Mouse (Mus musculus) megakaryocyte, adult 5-6 weeks (primary cell): ENCODE results near the gene Retreg3. TPM values are rescaled to one million over a fixed set of nuclear protein-coding genes. Genes with fewer than 3 reads are reported as not detected.

Source experiments
- ATAC-seq: 2 replicates; pipeline ENCODE4 v1.8.0; 2016; ENCODE audit warnings: mild to moderate bottlenecking, inconsistent platforms; ENCODE audit not compliant: poor library complexity, severe bottlenecking
- total RNA-seq, 2 experiments: library from RNA; stranded (forward) in 1 of 2; stranded (reverse) in 1 of 2; fragments of 153-499, 151-499 nt in 1 of 2; fragments of 221-1000, 200-1000 nt in 1 of 2; gene quantifications; 2 replicates each; pipeline versions ENCODE4 v1.2.3 to v1.2.4; 2015 to 2017

The Retreg3 gene
- total RNA-seq, 2 experiments from 2014 or later: 15.9 to 53.1 TPM

DNA sequence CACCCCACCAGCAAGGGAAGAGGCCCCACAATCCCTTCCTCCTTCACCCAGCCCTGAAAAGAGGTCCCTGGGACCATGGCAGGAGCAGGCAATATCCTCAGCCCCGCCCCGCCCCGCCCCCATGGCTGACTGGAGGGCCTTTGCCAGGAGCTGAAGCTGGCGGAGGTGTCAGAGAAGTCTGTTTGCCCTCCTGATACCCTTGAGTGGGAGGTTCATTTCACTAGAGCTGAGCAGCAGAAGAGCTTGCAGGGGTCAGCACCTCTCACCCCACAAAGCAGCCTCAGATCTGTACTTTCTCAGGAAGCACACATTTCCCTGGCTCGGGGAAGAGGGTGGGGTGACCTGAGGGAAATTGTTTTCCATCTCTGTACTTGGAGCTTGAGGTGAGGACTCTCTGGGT is 61.0 kb downstream of the Retreg3 start:
- no peak for ATAC-seq

- ATAC-seq: peak; percentile 62
Measured at GRCm38 (mm10) chr11:101057860-101058259, 61.8 kb downstream of the Retreg3 start.

DNA sequence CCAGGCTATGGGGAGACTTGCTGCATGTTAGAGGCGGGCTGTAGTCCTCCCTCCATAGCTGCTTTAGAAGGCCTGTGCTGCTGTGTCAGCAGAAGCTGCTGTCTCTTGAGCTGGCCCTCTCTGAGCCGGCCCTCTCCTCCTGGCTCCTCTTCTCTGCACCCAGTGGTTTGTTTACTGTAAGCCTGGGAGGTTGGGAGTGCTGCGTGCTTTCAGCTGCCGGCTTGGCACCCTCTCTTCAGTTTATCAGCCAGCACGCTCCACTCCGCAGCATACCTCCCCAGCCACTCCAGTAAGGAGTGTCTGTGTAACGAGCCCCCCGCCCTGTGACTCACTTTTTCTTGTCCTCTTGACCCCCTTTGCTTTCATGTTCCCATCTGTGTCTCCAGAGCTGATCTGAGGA is 62.8 kb downstream of the Retreg3 start:
- no peak for ATAC-seq

DNA sequence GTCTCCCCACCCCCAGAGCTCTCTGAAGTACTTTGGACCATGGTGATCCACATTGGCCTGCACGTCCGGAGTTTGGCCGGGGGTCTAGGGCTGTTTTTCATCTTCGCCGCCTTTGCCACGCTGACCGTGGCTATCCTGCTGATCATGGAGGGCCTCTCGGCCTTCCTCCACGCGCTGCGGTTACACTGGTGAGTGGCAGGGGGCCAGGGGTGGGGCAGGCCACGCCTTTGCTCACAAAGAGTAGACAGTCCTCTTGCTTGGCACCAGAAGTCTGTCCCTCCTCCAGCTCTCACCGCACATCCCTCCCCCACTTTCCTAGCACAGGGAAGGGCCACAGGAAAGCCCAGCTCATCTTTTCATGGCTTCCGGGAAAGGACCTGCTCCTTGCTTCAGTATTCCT is 64.3 kb downstream of the Retreg3 start:
- no peak for ATAC-seq

DNA sequence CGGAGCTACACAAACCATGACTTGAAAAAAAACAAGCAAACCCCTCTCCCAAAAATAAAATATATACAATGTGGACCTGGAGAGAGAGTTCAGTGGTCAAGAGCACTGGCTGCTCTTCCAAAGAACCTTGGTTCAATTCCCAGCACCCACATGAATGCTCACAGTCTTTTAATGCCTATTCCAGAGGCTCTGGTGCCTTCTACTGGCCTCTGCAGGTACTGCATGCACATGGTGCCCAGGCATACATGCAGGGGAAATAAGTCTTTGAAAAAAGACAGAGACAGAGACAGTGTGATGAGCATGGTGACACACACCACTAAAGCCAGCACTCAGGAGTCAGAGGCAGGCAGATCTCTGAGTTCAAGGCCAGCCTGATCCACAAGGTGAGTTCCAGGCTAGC is 65.7 kb downstream of the Retreg3 start:
- ATAC-seq: no peak

DNA sequence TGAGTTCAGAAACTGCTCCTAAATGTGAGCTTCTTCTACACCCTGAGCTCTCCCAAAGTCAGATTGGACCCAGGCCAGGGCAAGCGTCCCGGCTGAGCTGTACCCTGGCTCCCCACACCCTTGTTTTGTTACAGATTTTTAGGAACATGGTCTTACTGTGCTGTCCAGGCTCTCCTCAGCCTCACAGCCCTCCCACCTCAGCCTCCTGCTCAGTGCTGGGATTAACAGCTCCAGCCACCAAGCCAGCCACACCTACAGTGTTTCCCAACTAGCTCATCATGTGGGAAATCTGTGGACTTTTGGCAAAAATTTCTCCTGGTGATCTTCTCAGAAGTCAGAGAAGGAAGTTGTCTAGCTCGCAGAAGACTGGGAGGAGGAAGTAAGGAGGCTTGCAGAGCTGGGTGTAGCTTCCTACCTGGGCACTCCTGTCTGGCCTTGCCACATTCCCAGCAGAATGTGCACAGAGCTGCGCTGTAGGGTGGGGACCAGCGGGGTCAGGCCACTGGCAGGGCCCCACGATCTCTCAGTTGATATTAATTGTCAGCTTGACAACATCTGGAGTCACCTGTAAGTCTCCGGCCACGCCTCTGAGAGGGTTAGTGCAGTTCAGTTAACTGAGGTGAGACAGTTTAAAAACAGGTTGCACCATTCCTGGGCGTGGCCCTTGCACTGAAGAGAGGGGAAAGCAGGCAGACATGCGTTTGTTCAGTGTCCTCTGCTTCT is 66.8 kb downstream of the Retreg3 start:
- ATAC-seq: peak; percentile 83

DNA sequence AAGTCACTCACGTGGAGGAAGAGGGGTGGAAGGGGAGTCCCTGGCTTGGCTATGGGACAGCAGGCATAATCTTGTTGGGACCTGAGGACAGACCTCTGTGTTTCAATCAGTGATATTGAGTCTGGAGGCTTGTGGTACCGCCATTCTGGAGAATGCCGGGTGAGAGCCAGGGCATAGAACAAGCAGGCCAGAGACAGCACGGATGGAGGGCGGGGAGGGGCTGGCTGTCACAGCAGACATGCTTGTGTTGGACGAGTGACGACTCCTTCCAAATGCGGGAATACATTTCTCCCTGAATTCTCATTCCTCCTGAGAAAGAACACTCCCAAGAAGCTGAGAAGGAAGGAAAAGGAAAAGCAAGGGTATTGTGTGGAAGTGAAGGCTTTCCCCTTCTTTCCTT is 68.1 kb downstream of the Retreg3 start:
- ATAC-seq: no peak

- no peak for ATAC-seq
Measured at GRCm38 (mm10) chr11:101051051-101051493, 68.6 kb downstream of the Retreg3 start.

- no peak for ATAC-seq
Measured at GRCm38 (mm10) chr11:101050359-101050758, 69.3 kb downstream of the Retreg3 start.

DNA sequence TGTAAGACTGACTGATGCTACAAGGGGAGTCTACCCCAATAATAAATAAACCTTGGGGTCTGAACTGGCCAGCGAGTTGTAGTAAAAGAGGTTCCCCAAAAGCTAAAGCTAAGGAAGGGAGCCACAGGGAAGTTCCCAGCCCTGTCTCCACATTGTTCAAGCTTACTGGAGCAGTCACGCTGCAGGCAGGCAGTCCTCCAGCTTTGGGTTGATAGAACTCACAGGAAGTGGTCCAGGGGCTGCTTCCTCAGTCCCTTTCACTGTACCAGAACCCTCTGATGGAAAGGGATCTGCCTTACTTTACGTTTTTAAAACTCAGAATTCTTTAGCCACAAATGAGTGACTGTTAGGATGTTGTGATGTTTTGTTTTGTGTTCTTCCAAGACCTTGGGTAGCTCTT is 72.2 kb downstream of the Retreg3 start:
- no peak for ATAC-seq

GRCm38 (mm10) chr11:101046440-101046839 is 73.3 kb downstream of the Retreg3 start:
- ATAC-seq: no peak

Other genes starting within 250 kb of the Retreg3 start
- gene Stat3, start 180.4 kb downstream of the Retreg3 start, total RNA-seq (2015): 61.5 and 79.5 TPM in 2 replicates
- gene Stat3, start 180.4 kb downstream of the Retreg3 start, total RNA-seq (2017): 103 and 184 TPM in 2 replicates
- not detected in 2 replicates for gene Cavin1, start 149.0 kb downstream of the Retreg3 start, total RNA-seq (2015)
- 0.15 TPM in 1 of 2 replicates, not detected in the other for gene Cavin1, start 149.0 kb downstream of the Retreg3 start, total RNA-seq (2017)
- gene Atp6v0a1, start 110.4 kb downstream of the Retreg3 start, total RNA-seq (2015): 40.2 and 42.9 TPM in 2 replicates
- gene Atp6v0a1, start 110.4 kb downstream of the Retreg3 start, total RNA-seq (2017): 35.2 and 46.1 TPM in 2 replicates
- 7.2 and 7.9 TPM in 2 replicates for gene Naglu, start 49.9 kb downstream of the Retreg3 start, total RNA-seq (2015)
- gene Naglu, start 49.9 kb downstream of the Retreg3 start, total RNA-seq (2017): 8.9 and 9.1 TPM in 2 replicates
- gene Hsd17b1, start 41.5 kb downstream of the Retreg3 start, total RNA-seq (2015): 0.11 and 0.45 TPM in 2 replicates
- 0.29 TPM in 1 of 2 replicates, not detected in the other for gene Hsd17b1, start 41.5 kb downstream of the Retreg3 start, total RNA-seq (2017)
- gene Coasy, start 37.3 kb downstream of the Retreg3 start, total RNA-seq (2015): 10.6 and 13.1 TPM in 2 replicates
- gene Coasy, start 37.3 kb downstream of the Retreg3 start, total RNA-seq (2017): 11.4 and 15.8 TPM in 2 replicates
- 62.7 and 64.8 TPM in 2 replicates for gene Mlx, start 32.6 kb downstream of the Retreg3 start, total RNA-seq (2015)
- gene Mlx, start 32.6 kb downstream of the Retreg3 start, total RNA-seq (2017): 79.3 and 96.0 TPM in 2 replicates
- 11.5 and 14.9 TPM in 2 replicates for gene Psmc3ip, start 24.5 kb downstream of the Retreg3 start, total RNA-seq (2015)
- gene Psmc3ip, start 24.5 kb downstream of the Retreg3 start, total RNA-seq (2017): 21.3 and 24.1 TPM in 2 replicates
- gene Tubg1, start within 50 bp of the Retreg3 start, total RNA-seq (2015): 14.5 and 15.2 TPM in 2 replicates
- 32.2 and 34.4 TPM in 2 replicates for gene Tubg1, start within 50 bp of the Retreg3 start, total RNA-seq (2017)
- not detected in 2 replicates for gene Tubg2, start 36.0 kb upstream of the Retreg3 start, total RNA-seq (2015)
- not detected in 2 replicates for gene Tubg2, start 36.0 kb upstream of the Retreg3 start, total RNA-seq (2017)
- not detected in 2 replicates for gene Cntnap1, start 50.6 kb upstream of the Retreg3 start, total RNA-seq (2015)
- gene Cntnap1, start 50.6 kb upstream of the Retreg3 start, total RNA-seq (2017): 0.07 TPM in 1 of 2 replicates, not detected in the other
- gene Plekhh3, start 51.5 kb upstream of the Retreg3 start, total RNA-seq (2015): 0.96 and 1.6 TPM in 2 replicates
- gene Plekhh3, start 51.5 kb upstream of the Retreg3 start, total RNA-seq (2017): 1.8 and 3.8 TPM in 2 replicates
- 0.11 TPM in 1 of 2 replicates, not detected in the other for gene Ccr10, start 55.5 kb upstream of the Retreg3 start, total RNA-seq (2015)
- gene Ccr10, start 55.5 kb upstream of the Retreg3 start, total RNA-seq (2017): 0.07 and 0.37 TPM in 2 replicates
- 20.0 and 20.8 TPM in 2 replicates for gene Ezh1, start 106.6 kb upstream of the Retreg3 start, total RNA-seq (2015)
- gene Ezh1, start 106.6 kb upstream of the Retreg3 start, total RNA-seq (2017): 20.0 and 20.1 TPM in 2 replicates
- gene Ramp2, start 126.1 kb upstream of the Retreg3 start, total RNA-seq (2015): not detected in 2 replicates
- not detected in 2 replicates for gene Ramp2, start 126.1 kb upstream of the Retreg3 start, total RNA-seq (2017)
- gene Vps25, start 133.8 kb upstream of the Retreg3 start, total RNA-seq (2015): 169 and 184 TPM in 2 replicates
- 54.6 and 55.7 TPM in 2 replicates for gene Vps25, start 133.8 kb upstream of the Retreg3 start, total RNA-seq (2017)
- 0.27 TPM in 1 of 2 replicates, not detected in the other for gene Wnk4, start 140.7 kb upstream of the Retreg3 start, total RNA-seq (2015)
- gene Wnk4, start 140.7 kb upstream of the Retreg3 start, total RNA-seq (2017): 0.15 TPM in 1 of 2 replicates, not detected in the other
- 1.2 and 1.6 TPM in 2 replicates for gene Cntd1, start 159.1 kb upstream of the Retreg3 start, total RNA-seq (2015)
- 1.7 TPM in 2 replicates for gene Cntd1, start 159.1 kb upstream of the Retreg3 start, total RNA-seq (2017)
- 69.8 and 71.2 TPM in 2 replicates for gene Coa3, start 159.2 kb upstream of the Retreg3 start, total RNA-seq (2015)
- gene Coa3, start 159.2 kb upstream of the Retreg3 start, total RNA-seq (2017): 23.2 and 33.6 TPM in 2 replicates
- gene Becn1, start 182.4 kb upstream of the Retreg3 start, total RNA-seq (2015): 62.2 and 68.0 TPM in 2 replicates
- 129 and 168 TPM in 2 replicates for gene Becn1, start 182.4 kb upstream of the Retreg3 start, total RNA-seq (2017)
- gene Psme3, start 196.3 kb upstream of the Retreg3 start, total RNA-seq (2015): 90.6 and 116 TPM in 2 replicates
- 62.1 and 91.5 TPM in 2 replicates for gene Psme3, start 196.3 kb upstream of the Retreg3 start, total RNA-seq (2017)
- gene Aoc2, start 205.2 kb upstream of the Retreg3 start, total RNA-seq (2015): 0.98 and 2.1 TPM in 2 replicates
- 0.95 and 1.4 TPM in 2 replicates for gene Aoc2, start 205.2 kb upstream of the Retreg3 start, total RNA-seq (2017)
- 0.05 TPM in 1 of 2 replicates, not detected in the other for gene Aoc3, start 210.7 kb upstream of the Retreg3 start, total RNA-seq (2015)
- gene Aoc3, start 210.7 kb upstream of the Retreg3 start, total RNA-seq (2017): not detected in 2 replicates
- gene G6pc, start 247.7 kb upstream of the Retreg3 start, total RNA-seq (2015): not detected in 2 replicates
- not detected in 2 replicates for gene G6pc, start 247.7 kb upstream of the Retreg3 start, total RNA-seq (2017)